Mouse (Mus musculus): ENCODE measurements around the gene Tef. TPM values are rescaled to one million over a fixed set of nuclear protein-coding genes. Genes with fewer than 3 reads are reported as not detected.

The Tef gene
- polyA plus RNA-seq, 1 experiment: 33.9 TPM

- Histone ChIP-seq H3K9ac (ENCODE audit: low read depth, poor library complexity, severe bottlenecking) (no peak overlapping the region), H3K4me3 (ENCODE audit: low read depth, low read length) (no peak overlapping the region), H3K4me1 (ENCODE audit: control insufficient read depth, insufficient read depth, low read length) (peaks cover 2% of the 10 kb centered on the region), H3K9me3 (replicated peaks; ENCODE audit: control insufficient read depth, insufficient read depth, low read length, poor library complexity, severe bottlenecking) (no peaks in the 10 kb centered on the region), H3K27me3 (ENCODE audit: control insufficient read depth, insufficient read depth, low read length, poor library complexity, severe bottlenecking) (no peaks in the 10 kb centered on the region), H3K36me3 (ENCODE audit: control insufficient read depth, insufficient read depth, low read length, poor library complexity, severe bottlenecking) (peaks cover 7% of the 10 kb centered on the region; the same call in 1 of the 2 replicates), H3K27ac (ENCODE audit: insufficient read depth, low read length) (no peak overlapping the region)
- TF ChIP-seq POLR2A (IDR thresholded peaks at IDR 0.05; ENCODE audit: insufficient read depth, low read length): no peak
- no peak for TF ChIP-seq CTCF (IDR thresholded peaks at IDR 0.05; ENCODE audit: low read depth, low read length)
- no peak for TF ChIP-seq EP300 (IDR thresholded peaks at IDR 0.05; ENCODE audit: insufficient read depth, low read depth, low read length)
These were observed 49.2 kb downstream of the Tef start for GRCm38 (mm10) chr15:81851375-81851774.

GRCm38 (mm10) chr15:81852411-81853000, 50.3 kb downstream of the Tef start:
- peaks cover 2% of the 10 kb centered on the region for H3K4me1 ChIP-seq (ENCODE audit: control insufficient read depth, insufficient read depth, low read length)
- H3K4me3 ChIP-seq (ENCODE audit: low read depth, low read length): no peak overlapping the region
- peaks cover 7% of the 10 kb centered on the region; the same call in 1 of the 2 replicates for H3K36me3 ChIP-seq (ENCODE audit: control insufficient read depth, insufficient read depth, low read length, poor library complexity, severe bottlenecking)
- no peaks in the 10 kb centered on the region for H3K9me3 ChIP-seq (replicated peaks; ENCODE audit: control insufficient read depth, insufficient read depth, low read length, poor library complexity, severe bottlenecking)
- TF ChIP-seq EP300 (IDR thresholded peaks at IDR 0.05; ENCODE audit: insufficient read depth, low read depth, low read length): no peak
- TF ChIP-seq CTCF (IDR thresholded peaks at IDR 0.05; ENCODE audit: low read depth, low read length): no peak
- no peak for TF ChIP-seq POLR2A (IDR thresholded peaks at IDR 0.05; ENCODE audit: insufficient read depth, low read length)
- no peaks in the 10 kb centered on the region for H3K27me3 ChIP-seq (ENCODE audit: control insufficient read depth, insufficient read depth, low read length, poor library complexity, severe bottlenecking)
- no peak overlapping the region for H3K9ac ChIP-seq (ENCODE audit: low read depth, poor library complexity, severe bottlenecking)
- H3K27ac ChIP-seq (ENCODE audit: insufficient read depth, low read length): no peak overlapping the region

GRCm38 (mm10) chr15:81853081-81853480, 50.9 kb downstream of the Tef start:
- Histone ChIP-seq H3K4me1 (ENCODE audit: control insufficient read depth, insufficient read depth, low read length) (peaks cover 2% of the 10 kb centered on the region), H3K9me3 (replicated peaks; ENCODE audit: control insufficient read depth, insufficient read depth, low read length, poor library complexity, severe bottlenecking) (no peaks in the 10 kb centered on the region), H3K27ac (ENCODE audit: insufficient read depth, low read length) (no peak overlapping the region), H3K27me3 (ENCODE audit: control insufficient read depth, insufficient read depth, low read length, poor library complexity, severe bottlenecking) (no peaks in the 10 kb centered on the region), H3K4me3 (ENCODE audit: low read depth, low read length) (no peak overlapping the region), H3K9ac (ENCODE audit: low read depth, poor library complexity, severe bottlenecking) (no peak overlapping the region), H3K36me3 (ENCODE audit: control insufficient read depth, insufficient read depth, low read length, poor library complexity, severe bottlenecking) (peaks cover 7% of the 10 kb centered on the region; the same call in 1 of the 2 replicates)
- no peak for TF ChIP-seq POLR2A (IDR thresholded peaks at IDR 0.05; ENCODE audit: insufficient read depth, low read length)
- TF ChIP-seq EP300 (IDR thresholded peaks at IDR 0.05; ENCODE audit: insufficient read depth, low read depth, low read length): no peak
- TF ChIP-seq CTCF (IDR thresholded peaks at IDR 0.05; ENCODE audit: low read depth, low read length): no peak

GRCm38 (mm10) chr15:81856030-81856790, 54.0 kb downstream of the Tef start:
- TF ChIP-seq POLR2A (IDR thresholded peaks at IDR 0.05; ENCODE audit: insufficient read depth, low read length) (no peak), EP300 (IDR thresholded peaks at IDR 0.05; ENCODE audit: insufficient read depth, low read depth, low read length) (no peak), CTCF (IDR thresholded peaks at IDR 0.05; ENCODE audit: low read depth, low read length) (no peak)
- Histone ChIP-seq H3K27ac (ENCODE audit: insufficient read depth, low read length) (no peak overlapping the region), H3K4me3 (ENCODE audit: low read depth, low read length) (peak overlapping the region; percentile 76), H3K9ac (ENCODE audit: low read depth, poor library complexity, severe bottlenecking) (peak overlapping the region; percentile 67), H3K9me3 (replicated peaks; ENCODE audit: control insufficient read depth, insufficient read depth, low read length, poor library complexity, severe bottlenecking) (no peaks in the 10 kb centered on the region), H3K36me3 (ENCODE audit: control insufficient read depth, insufficient read depth, low read length, poor library complexity, severe bottlenecking) (no peaks in the 10 kb centered on the region), H3K4me1 (ENCODE audit: control insufficient read depth, insufficient read depth, low read length) (no peaks in the 10 kb centered on the region), H3K27me3 (ENCODE audit: control insufficient read depth, insufficient read depth, low read length, poor library complexity, severe bottlenecking) (no peaks in the 10 kb centered on the region)

GRCm38 (mm10) chr15:81856938-81857723, 54.9 kb downstream of the Tef start:
- Histone ChIP-seq H3K36me3 (ENCODE audit: control insufficient read depth, insufficient read depth, low read length, poor library complexity, severe bottlenecking) (no peaks in the 10 kb centered on the region), H3K4me1 (ENCODE audit: control insufficient read depth, insufficient read depth, low read length) (no peaks in the 10 kb centered on the region), H3K9me3 (replicated peaks; ENCODE audit: control insufficient read depth, insufficient read depth, low read length, poor library complexity, severe bottlenecking) (no peaks in the 10 kb centered on the region), H3K9ac (ENCODE audit: low read depth, poor library complexity, severe bottlenecking) (peak overlapping the region; percentile 67), H3K27me3 (ENCODE audit: control insufficient read depth, insufficient read depth, low read length, poor library complexity, severe bottlenecking) (no peaks in the 10 kb centered on the region), H3K4me3 (ENCODE audit: low read depth, low read length) (peak overlapping the region; percentile 76), H3K27ac (ENCODE audit: insufficient read depth, low read length) (no peak overlapping the region)
- TF ChIP-seq CTCF (IDR thresholded peaks at IDR 0.05; ENCODE audit: low read depth, low read length): no peak
- TF ChIP-seq EP300 (IDR thresholded peaks at IDR 0.05; ENCODE audit: insufficient read depth, low read depth, low read length): no peak
- no peak for TF ChIP-seq POLR2A (IDR thresholded peaks at IDR 0.05; ENCODE audit: insufficient read depth, low read length)

Data from ES-Bruce4 (cell line).